Mouse (Mus musculus) olfactory bulb, adult 2 months (tissue): ENCODE measurements around the gene Sf3b4.

Experiments
- CTCF ChIP-seq: fragments of 200-500 bp; IDR thresholded peaks from 2 replicates; pipeline ENCODE4 v1.5.1; 2012; ENCODE audit warnings: low read depth, mild to moderate bottlenecking, low read length, moderate library complexity; ENCODE audit not compliant: insufficient read depth
- POLR2A ChIP-seq: fragments of 200-500 bp; IDR thresholded peaks from 2 replicates; pipeline ENCODE4 v1.6.1; 2012; ENCODE audit warnings: mild to moderate bottlenecking, low read depth, low read length, moderate library complexity; ENCODE audit not compliant: insufficient read depth

DNA sequence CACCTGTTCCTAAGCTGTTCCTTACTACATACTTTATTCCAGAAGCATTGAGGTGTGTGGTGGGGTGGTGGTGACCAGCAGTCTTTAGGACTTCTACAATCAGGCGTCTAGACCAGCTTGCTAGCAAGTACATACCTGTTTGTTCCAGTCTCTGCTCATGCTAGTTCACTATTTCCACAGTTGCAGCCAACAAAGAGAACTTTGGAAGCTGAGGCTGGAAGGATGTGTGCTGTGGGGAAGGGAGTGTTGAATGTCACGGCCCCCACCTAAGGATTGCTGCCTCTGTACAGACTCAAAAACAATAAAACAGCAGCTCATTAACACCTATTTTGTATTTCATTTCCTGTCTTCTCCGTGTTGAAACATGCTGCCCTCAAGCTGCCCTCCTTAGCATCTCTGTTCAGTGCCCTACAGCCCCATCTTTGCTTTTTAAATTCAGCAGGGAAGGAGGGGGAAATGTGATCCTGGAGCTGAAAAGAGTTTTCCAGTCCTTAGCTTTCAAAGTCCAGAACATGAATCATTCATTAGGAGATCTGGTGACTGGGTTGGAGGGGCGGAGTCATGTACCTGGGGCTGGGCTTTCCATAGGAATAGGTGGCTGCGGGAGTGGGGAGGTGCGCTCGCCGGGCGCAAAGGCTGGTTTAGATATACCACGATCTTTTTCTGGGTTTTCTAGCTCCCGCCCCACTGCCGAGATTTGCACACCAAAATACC lies 11.2 kb upstream of the Sf3b4 start:
- TF ChIP-seq POLR2A (no peak), CTCF (no peak)
